Mouse (Mus musculus): ENCODE data around the gene Mbnl2. TPM values are rescaled to one million over a fixed set of nuclear protein-coding genes. Genes with fewer than 3 reads are reported as not detected.

Mbnl2 gene
- total RNA-seq, 2 experiments from 2014 or later, result 248 to 251 TPM

GRCm38 (mm10) chr14:120383186-120383851 lies 107.8 kb downstream of the Mbnl2 start:
- TF ChIP-seq CTCF (IDR thresholded peaks at IDR 0.05), result no peak
- DNase-seq (ENCODE audit: extremely low spot score in 1 of 2, low spot score in 2 of 2), result no peak
- Histone ChIP-seq H3K4me3 (no peak overlapping the region), H3K27ac (no peak overlapping the region)
- intact Hi-C loops (cut with DNase I), result no loop called here

- Histone ChIP-seq H3K27ac (no peak overlapping the region), H3K4me3 (no peak overlapping the region)
- TF ChIP-seq CTCF (IDR thresholded peaks at IDR 0.05), result no peak
- intact Hi-C loops (cut with DNase I), result no loop called here
- no peak for DNase-seq (ENCODE audit: extremely low spot score in 1 of 2, low spot score in 2 of 2)
Observed at GRCm38 (mm10) chr14:120384615-120385014, 109.1 kb downstream of the Mbnl2 start.

DNA sequence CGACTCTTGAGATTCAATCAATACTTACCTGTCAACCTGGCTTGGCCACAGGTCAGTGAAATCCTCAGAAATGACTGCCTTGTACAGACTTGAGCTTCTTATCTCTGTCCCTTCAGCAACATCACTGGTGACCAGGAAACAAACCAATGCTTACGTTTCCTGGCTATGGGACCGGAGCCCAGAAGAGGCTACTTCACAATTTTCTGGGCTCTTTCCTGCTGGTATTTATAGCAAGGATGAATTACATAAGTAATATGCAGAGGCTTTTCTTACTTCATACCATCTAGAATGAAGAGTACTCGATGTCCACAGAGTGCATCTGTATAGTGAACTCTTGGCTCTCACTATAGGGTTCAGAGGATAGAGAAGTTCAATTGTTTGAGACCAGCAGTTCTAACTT lies 111.8 kb downstream of the Mbnl2 start:
- DNase-seq (ENCODE audit: extremely low spot score in 1 of 2, low spot score in 2 of 2), result no peak
- TF ChIP-seq CTCF (IDR thresholded peaks at IDR 0.05), result no peak
- intact Hi-C loops (cut with DNase I), result no loop called here
- H3K27ac ChIP-seq, result peak overlapping the region; percentile 80
- no peak overlapping the region for H3K4me3 ChIP-seq

DNA sequence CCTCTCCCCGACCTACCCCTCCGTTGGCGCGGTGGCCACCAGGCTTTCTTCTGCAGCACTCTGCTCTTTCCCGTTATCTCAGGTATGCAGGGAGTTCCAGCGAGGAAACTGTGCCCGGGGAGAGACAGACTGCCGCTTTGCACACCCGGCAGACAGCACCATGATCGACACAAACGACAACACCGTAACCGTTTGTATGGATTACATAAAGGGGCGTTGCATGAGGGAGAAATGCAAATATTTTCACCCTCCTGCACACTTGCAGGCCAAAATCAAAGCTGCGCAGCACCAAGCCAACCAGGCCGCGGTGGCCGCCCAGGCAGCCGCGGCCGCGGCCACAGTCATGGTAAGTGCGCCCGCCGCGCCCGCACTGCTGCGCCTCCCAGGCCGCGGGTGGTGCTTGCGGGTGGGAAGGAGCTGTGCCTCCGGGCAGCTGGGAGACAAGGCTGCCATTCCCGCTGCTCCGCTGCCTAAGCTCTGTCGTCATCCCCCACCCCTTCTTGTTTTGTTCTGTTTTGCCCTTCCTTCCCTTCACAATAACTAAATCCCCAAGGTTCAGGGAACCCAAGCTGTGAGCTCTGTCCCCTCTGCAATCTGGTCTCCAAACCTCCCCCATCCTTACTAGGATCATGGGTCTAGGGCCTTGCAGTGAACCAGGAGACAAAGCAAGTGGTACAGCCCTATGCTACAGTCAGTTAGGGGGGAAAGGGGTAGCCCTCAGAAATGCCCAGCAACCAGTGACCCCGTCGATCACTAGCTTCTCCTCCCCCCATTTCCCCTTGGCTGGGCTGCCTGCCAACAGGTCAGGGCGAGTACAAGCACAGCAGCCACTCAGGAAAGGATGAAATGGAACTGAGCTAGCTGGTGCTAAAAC lies 113.6 kb downstream of the Mbnl2 start:
- DNase-seq (ENCODE audit: extremely low spot score in 1 of 2, low spot score in 2 of 2), result peak in 1 of 2 experiments; percentile 58
- intact Hi-C loops (cut with DNase I), result no loop called here
- Histone ChIP-seq H3K4me3 (peak overlapping the region; percentile 38), H3K27ac (peak overlapping the region; percentile 90)
- TF ChIP-seq CTCF (IDR thresholded peaks at IDR 0.05), result no peak

- no peak overlapping the region for H3K4me3 ChIP-seq
- intact Hi-C loops (cut with DNase I), result loop anchor here (5.0 kb wide), 1 partner anchor 113 kb away; the partner anchor contains the start of gene Mbnl2
- no peak for DNase-seq (ENCODE audit: extremely low spot score in 1 of 2, low spot score in 2 of 2)
- peak; percentile 36 for TF ChIP-seq CTCF (IDR thresholded peaks at IDR 0.05)
- H3K27ac ChIP-seq, result peak overlapping the region; percentile 26; the same call in 1 of the 2 replicates
Observed at GRCm38 (mm10) chr14:120390231-120390944, 114.9 kb downstream of the Mbnl2 start.

- H3K27ac ChIP-seq, result peak overlapping the region; percentile 81
- no peak overlapping the region; the same call in 1 of the 2 replicates for H3K4me3 ChIP-seq
- DNase-seq (ENCODE audit: extremely low spot score in 1 of 2, low spot score in 2 of 2), result peak; percentile 56 to 60
- intact Hi-C loops (cut with DNase I), result loop anchor here (5.0 kb wide), 1 partner anchor 114 kb away; the partner anchor contains the start of gene Mbnl2
- no peak for TF ChIP-seq CTCF (IDR thresholded peaks at IDR 0.05)
Observed at GRCm38 (mm10) chr14:120391701-120392100, 116.2 kb downstream of the Mbnl2 start.

- H3K4me3 ChIP-seq, result no peak overlapping the region
- no peak for DNase-seq (ENCODE audit: extremely low spot score in 1 of 2, low spot score in 2 of 2)
- H3K27ac ChIP-seq, result peak overlapping the region; percentile 81
- intact Hi-C loops (cut with DNase I), result loop anchor here (5.0 kb wide), 1 partner anchor 115 kb away; the partner anchor contains the start of gene Mbnl2
- no peak for TF ChIP-seq CTCF (IDR thresholded peaks at IDR 0.05)
Observed at GRCm38 (mm10) chr14:120392441-120392840, 117.0 kb downstream of the Mbnl2 start.

- no peak overlapping the region for H3K27ac ChIP-seq
- intact Hi-C loops (cut with DNase I), result loop anchor here (5.0 kb wide), 1 partner anchor 116 kb away; the partner anchor contains the start of gene Mbnl2
Observed at GRCm38 (mm10) chr14:120393441-120393840, 118.0 kb downstream of the Mbnl2 start.

GRCm38 (mm10) chr14:120394216-120394615 lies 118.7 kb downstream of the Mbnl2 start:
- intact Hi-C loops (cut with DNase I), result loop anchor here (5.0 kb wide), 1 partner anchor 117 kb away; the partner anchor contains the start of gene Mbnl2
- TF ChIP-seq CTCF (IDR thresholded peaks at IDR 0.05), result no peak
- Histone ChIP-seq H3K4me3 (no peak overlapping the region), H3K27ac (no peak overlapping the region)
- DNase-seq (ENCODE audit: extremely low spot score in 1 of 2, low spot score in 2 of 2), result no peak

More at GRCm38 (mm10) chr14:120393441-120393840, 118.0 kb downstream of the Mbnl2 start:
- DNase-seq (ENCODE audit: extremely low spot score in 1 of 2, low spot score in 2 of 2), result no peak
- no peak overlapping the region for H3K4me3 ChIP-seq
- TF ChIP-seq CTCF (IDR thresholded peaks at IDR 0.05), result no peak

GRCm38 (mm10) chr14:120394827-120395226 lies 119.4 kb downstream of the Mbnl2 start:
- Histone ChIP-seq H3K27ac (no peak overlapping the region), H3K4me3 (no peak overlapping the region)
- intact Hi-C loops (cut with DNase I), result loop anchor here (5.0 kb wide), 2 partner anchors 118 to 267 kb away; partner anchors contain the start of gene Mbnl2
- DNase-seq (ENCODE audit: extremely low spot score in 1 of 2, low spot score in 2 of 2), result no peak
- no peak for TF ChIP-seq CTCF (IDR thresholded peaks at IDR 0.05)

- intact Hi-C loops (cut with DNase I), result loop anchor here (5.0 kb wide), 1 partner anchor 267 kb away; no protein-coding TSS in a partner anchor
- TF ChIP-seq CTCF (IDR thresholded peaks at IDR 0.05), result no peak
- DNase-seq (ENCODE audit: extremely low spot score in 1 of 2, low spot score in 2 of 2), result no peak
- Histone ChIP-seq H3K27ac (no peak overlapping the region), H3K4me3 (no peak overlapping the region)
Observed at GRCm38 (mm10) chr14:120395501-120395900, 120.0 kb downstream of the Mbnl2 start.
